Mouse (Mus musculus) thymus, postnatal 36 days (tissue): ENCODE measurements around the gene Secisbp2.
"Not testable (repeated sequence)": the region's sequence is repeated elsewhere in the genome, so short reads cannot be mapped to it uniquely, and the experiment has no call there.

Experiments used
- DNase-seq, 2 experiments: peaks; one replicate each; pipeline ENCODE4 v3.0.0; 2022; ENCODE audit warnings: mixed read lengths in 2 of 2

Secisbp2 gene

DNA sequence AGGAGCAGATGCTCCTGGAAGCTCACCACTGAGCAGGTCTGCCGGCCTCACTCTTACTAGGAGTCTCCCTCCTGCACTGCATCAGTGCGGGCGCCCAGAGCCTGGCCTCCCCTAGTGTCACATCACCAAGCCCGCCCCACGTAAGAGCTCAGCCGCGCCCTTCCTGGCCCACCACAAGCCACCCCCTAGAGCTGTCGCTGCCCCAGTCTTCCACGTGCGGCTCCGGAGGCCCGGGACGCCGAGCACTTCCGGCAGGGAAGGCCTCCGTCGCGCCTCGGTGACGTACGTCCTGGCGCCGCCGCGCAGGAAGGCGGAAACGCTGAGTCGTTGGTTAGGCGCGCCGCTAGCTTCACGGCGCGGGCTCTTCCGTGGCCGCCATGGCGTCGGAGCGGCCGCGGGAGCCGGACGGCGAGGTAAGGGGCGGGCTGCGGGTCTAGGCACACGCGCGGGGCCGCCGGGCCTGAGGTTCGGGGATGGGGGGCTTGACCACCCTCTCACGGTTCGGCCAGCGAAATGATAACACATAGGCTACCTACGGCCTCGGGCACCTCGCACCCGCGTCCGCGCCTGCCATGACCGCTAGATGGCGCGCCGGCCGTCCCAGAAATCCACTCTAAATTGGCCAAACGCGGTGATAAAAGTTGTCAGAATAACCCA, at the start of gene Secisbp2:
Secisbp2 (plus strand) TSS at position 290 of the 657 bp plus-strand sequence.
- peak; percentile 93 to 95 for DNase-seq

DNA sequence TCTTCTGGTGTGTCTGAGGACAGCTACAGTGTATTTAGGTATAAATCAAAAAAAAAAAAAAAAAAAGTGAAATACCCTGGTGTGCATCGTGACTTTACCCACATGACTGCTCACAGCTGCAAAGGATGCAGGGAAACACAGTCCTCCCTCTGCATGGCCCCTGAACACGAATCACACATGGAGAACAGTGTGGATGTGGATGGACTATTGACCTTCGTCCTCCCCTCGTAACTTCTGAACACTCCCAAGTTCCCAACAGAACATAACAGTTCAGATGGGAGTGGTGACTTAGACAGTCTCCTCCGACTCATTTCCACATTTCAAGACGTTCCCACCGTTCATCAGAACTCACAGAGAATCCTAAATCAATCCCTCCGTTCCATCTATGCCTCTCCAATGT, 48.7 kb upstream of the Secisbp2 start:
- DNase-seq: no peak

DNA sequence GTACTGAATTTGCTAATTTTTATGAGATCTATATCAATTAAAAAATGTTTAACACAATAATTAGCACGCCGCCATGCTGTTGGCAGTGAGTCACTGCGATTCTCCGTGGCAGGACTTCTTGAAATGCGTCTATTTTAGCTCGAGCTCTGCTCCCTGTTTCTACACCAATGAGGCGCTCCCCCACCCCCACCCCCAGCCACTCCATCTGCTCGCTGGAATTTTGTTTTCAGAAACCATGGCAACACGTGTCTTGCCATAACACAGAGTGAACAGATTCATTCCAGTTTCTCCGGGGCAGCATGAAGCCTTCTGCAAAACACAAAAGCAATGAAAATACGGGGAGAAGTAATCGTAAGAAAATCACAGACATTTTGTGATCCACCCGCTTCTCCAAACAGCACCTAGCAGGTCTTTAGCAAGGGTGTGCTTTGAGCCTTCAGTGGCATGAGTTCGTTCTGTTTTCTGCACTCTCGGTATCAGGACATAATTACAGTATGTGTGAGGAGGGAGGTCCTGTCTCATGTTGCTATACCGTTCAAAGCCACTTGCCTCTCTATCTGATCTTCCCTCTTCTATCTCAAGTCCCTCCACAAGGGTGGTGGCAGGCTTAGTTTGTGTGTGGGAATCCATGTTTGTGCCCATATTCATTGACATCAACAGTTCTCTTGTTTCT, 48.1 kb upstream of the Secisbp2 start:
- DNase-seq: no peak

GRCm38 (mm10) chr13:51603894-51604244, 47.6 kb upstream of the Secisbp2 start:
- no peak for DNase-seq

DNA sequence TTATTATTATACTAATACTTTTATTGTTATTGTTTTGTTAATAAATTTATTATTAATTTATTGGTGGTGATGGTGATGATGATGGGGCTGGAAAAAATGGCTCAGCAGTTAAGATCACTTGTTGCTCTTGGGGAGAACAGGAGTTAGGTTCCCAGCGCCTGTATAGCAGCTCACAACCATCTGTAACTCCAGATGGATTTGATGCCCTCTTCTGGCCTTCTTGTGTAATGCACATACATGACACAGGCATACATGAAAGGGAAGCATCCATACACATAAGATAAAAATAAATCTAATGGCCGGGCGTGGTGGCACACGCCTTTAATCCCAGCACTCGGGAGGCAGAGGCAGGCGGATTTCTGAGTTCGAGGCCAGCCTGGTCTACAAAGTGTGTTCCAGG, 42.3 kb upstream of the Secisbp2 start:
- no peak for DNase-seq

- DNase-seq: no peak
Observed at GRCm38 (mm10) chr13:51611060-51611459, 40.4 kb upstream of the Secisbp2 start.

GRCm38 (mm10) chr13:51611500-51611899, 40.0 kb upstream of the Secisbp2 start:
- no peak for DNase-seq

GRCm38 (mm10) chr13:51615815-51616214, 35.7 kb upstream of the Secisbp2 start:
- no peak for DNase-seq

GRCm38 (mm10) chr13:51616417-51617044, 35.0 kb upstream of the Secisbp2 start:
- no peak for DNase-seq

GRCm38 (mm10) chr13:51617306-51617705, 34.2 kb upstream of the Secisbp2 start:
- DNase-seq: no peak

- peak; percentile 9 to 40 for DNase-seq
Observed at GRCm38 (mm10) chr13:51617861-51618260, 33.6 kb upstream of the Secisbp2 start.

DNA sequence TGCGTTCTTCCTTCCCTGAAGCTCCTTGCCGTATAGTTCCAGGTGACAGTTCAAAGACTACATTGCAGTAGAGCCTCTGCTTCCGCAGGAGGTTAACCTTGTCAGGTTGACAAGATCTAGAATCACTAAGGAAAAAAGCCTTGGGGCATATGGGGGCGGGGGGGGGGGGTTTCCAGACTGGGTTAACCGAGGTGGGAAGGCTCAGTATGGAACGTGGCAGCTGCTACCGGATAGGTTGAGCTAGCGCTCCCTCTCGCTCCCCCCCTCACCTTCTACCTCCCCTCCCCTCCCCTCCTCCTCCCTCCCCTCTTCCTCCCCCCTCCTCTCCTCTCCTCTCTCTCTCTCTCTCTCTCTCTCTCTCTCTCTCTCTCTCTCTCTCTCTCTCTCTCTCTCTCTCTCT, 32.9 kb upstream of the Secisbp2 start:
- DNase-seq: no peak

- DNase-seq: no peak
Observed at GRCm38 (mm10) chr13:51622626-51623025, 28.9 kb upstream of the Secisbp2 start.

DNA sequence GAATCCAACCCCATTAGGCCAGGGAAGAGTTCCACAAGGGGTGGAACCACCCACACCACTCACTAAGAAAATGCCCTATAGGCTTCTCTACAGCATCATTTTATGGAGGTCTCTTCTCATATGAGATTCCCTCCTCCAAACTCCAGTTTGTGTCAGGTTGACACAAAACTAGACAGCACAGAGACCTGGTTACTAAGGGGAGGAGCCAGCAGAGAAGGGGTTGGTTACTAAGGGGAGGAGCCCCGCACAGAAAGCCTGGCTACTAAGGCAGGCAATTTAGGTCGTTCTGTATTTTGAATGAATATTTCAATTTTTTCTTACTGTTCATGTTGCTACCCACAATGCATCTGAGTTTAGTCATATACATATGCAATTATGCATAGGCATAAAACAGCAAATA, 27.8 kb upstream of the Secisbp2 start:
- no peak for DNase-seq

DNA sequence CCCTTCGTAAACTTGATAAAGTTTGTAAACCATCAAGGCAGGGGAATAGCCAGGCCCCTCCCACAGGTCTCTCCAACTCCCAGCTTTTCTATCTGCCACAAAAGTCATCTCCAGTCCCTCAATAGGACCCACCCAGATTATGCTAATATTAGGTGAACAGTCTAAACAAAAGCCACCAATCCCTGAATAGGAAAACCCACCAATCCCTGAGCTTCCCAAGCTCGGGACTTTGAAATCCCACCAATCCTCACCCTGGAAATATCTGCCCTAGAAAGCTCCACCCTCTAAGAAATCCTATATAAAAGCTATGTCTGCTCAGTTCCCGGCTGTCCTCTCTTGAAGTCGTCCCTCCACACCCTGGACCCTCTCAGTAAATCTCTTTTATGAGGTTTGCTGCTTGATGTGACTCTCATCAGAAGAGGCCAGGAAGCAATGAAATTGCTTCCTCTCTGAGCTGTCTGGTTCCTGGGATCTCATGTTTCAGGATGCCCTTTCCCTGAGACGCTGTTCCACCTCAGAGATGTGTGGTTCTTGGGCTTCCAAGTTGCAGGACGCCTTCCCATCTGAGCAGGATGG, 23.1 kb upstream of the Secisbp2 start:
- no peak for DNase-seq

GRCm38 (mm10) chr13:51631354-51631992, 20.0 kb upstream of the Secisbp2 start:
- DNase-seq: no peak

- DNase-seq: no peak
Observed at GRCm38 (mm10) chr13:51632560-51633218, 18.8 kb upstream of the Secisbp2 start.

GRCm38 (mm10) chr13:51635384-51635783, 16.1 kb upstream of the Secisbp2 start:
- not testable (repeated sequence) for DNase-seq

- no peak for DNase-seq
Observed at GRCm38 (mm10) chr13:51638958-51639357, 12.5 kb upstream of the Secisbp2 start.

GRCm38 (mm10) chr13:51641424-51641823, 10.1 kb upstream of the Secisbp2 start:
- no peak for DNase-seq

DNA sequence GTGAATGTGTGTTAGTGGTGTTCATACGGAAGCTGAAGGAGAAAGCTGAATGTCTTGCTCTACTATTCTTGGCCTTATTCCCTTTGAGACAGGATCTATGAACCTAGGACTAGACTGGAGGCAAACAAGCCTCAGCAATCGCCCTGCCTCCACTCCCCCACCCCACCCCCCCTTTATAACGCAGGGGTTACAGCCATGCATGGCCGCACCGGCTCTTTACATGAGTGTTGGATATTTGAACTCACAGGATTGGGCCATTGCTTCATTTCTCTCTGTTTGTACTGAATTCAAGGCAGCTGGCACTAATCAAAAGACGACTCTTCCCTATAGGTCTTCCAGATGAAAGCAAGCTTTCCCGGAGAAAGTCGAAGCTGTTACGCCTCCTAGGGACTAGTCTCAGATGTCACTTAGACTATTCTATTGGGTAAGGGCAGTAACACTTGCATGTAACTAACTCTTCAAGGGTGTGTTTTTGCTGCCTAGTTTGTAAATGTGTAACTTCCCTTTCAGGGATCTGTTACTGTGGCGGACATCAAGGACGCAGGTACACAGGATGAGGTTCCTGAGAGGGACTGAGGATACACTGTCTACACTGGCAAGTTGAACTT, 9.2 kb upstream of the Secisbp2 start:
- DNase-seq: no peak
